Mouse (Mus musculus): ENCODE data around the gene Mdga2.

- TF ChIP-seq GATA1 (IDR thresholded peaks at IDR 0.05; ENCODE audit: borderline replicate concordance, low read length) (no peak), CTCF (IDR thresholded peaks at IDR 0.05; ENCODE audit: low read depth, low read length) (no peak)
Observed at GRCm38 (mm10) chr12:67009191-67009590, 213.2 kb downstream of the Mdga2 start.
